Mouse (Mus musculus): ENCODE results near the gene Opcml.

Gene Opcml

DNA sequence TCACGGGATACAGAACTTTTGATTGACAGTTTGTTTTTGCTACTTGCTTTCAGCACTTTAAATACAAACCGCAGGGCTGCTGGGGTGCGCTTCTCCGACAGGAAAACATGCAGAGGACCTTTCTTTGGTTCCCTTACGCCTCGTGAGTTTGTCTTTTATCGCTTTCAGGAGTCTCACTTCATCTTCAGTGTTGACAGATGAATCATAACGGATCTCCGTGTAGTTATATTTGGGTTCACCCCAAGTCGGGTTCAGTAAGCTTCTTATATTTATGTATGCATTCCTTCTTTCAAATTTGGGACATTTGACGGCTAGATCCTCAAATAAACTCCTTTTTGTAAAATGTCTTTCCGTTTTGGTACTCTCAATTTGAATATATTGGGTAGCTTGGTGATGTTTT lies 632.8 kb downstream of the Opcml start:
- peak; percentile 68 for ATAC-seq (ENCODE audit: low TSS enrichment)

DNA sequence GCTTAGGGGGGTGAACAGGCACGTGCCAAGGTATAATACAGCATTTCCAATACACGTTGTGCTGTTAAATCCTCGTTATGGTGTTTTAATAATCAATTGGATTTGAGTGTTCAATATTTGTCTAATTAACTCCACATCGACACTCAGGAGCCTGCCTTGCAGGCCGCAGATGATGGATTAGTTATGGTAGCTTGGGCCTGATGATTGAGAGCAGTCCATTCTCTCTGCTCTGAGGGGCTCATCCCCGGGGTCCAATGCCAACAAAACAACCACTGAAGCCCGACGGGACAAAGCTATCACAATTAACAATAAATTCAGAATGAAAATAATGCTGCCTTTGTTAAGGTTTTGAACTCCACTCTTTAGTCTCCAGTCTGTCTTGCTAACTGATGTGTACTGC lies 641.6 kb downstream of the Opcml start:
- ATAC-seq (ENCODE audit: low TSS enrichment), result no peak

GRCm38 (mm10) chr9:28438752-28439151 lies 648.2 kb downstream of the Opcml start:
- no peak for ATAC-seq (ENCODE audit: low TSS enrichment)

DNA sequence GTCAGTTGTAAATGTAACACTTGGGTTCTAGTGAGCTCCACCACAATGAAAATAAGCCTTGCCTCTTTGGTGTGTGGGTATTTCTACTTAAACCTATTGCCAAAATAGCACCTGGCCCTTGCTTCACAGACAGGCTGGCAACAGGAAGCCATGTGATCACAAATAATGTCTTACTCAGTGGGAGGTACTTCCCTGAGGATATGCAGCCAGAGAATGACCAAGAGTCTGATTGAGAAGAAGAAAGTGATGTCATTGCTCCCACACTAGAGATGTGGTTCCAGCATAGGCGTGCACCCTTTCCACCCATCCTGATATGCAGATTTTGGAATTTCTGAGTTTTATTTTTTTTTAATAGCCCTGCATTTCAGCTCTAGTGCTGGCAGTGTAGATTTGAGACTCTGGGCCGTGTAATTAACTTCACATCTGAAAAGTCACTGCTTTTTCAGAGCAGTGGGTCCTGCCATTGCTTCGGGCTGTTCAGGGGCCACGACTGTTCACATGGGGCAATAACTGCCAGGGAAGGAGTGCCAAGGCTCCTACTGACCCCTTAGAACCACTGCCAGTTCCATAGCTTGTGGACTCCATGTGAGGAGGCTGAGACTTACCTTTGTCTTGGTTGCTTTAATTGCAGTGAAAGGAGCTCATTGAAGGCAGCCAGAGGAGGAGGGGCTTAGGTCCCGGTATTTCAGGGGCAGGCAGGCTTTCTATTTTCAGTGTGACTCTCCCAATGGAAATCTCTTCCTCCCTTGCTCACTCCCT lies 649.0 kb downstream of the Opcml start:
- ATAC-seq (ENCODE audit: low TSS enrichment), result peak; percentile 51

DNA sequence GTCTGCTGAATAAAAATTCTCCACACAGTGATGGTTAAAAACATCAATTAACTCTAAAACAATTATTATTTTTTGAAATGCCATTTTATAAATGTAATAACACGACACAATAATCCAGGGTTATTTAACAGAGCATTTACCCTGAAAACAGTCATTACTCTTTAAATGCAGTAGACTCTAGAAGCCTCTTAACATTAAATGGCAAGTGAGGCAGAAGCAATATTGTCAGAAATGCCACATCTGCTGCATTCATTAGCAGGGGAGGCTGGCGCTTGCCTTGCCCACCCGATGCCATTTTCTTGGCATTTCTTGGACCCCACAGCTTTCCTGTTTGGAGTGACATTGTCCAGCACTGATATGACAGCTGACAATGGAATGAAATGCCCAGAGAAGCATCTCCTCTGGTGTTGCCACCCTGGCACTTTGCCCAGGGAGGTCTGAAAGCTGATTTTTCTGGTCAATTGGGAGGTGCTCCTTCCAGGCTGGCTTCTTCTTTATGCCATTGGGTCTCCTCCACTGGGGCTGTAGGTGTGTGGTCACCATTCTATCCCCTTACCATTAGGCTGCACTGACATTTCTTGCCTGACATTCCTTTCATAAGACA lies 649.7 kb downstream of the Opcml start:
- no peak for ATAC-seq (ENCODE audit: low TSS enrichment)

DNA sequence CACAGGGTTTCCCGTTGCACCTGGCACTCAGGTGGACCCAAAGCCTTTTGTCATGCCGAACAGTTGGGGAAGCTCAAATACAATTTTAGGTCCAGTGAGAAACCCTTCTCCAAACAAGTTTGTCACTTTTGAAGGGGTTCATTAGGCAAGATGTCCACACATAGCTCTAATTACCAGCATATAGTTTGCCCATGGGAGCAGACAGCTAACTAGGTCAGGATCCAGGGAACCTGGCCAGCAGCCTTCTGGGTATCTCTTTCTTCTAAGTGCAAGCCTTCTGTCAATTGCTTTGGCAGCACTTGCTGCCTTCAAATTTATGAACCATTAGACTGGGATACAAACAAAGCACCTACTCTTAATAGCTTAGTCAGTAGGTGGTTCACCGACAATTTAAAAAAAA lies 653.9 kb downstream of the Opcml start:
- ATAC-seq (ENCODE audit: low TSS enrichment), result no peak

DNA sequence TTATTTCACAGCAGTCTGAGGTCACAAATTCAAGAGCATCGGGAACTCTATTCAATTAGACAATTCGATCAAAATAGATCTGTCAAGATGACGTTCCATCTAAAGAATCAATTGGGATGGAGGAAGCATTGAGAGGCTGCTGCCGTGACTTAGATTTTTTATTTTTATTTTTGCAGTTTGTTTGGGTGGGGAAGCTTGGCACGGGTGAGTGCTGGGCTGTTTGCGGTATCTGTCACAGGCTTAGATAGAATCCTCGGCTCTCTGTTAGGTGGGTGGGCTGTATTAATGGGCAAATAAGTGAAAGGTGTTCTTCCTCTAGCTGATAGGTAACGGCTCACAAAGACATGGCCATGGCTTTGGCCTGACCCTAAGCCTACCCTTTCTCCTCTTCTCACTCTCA lies 654.4 kb downstream of the Opcml start:
- no peak for ATAC-seq (ENCODE audit: low TSS enrichment)

- ATAC-seq (ENCODE audit: low TSS enrichment), result no peak
Measured at GRCm38 (mm10) chr9:28445863-28446262, 655.3 kb downstream of the Opcml start.

DNA sequence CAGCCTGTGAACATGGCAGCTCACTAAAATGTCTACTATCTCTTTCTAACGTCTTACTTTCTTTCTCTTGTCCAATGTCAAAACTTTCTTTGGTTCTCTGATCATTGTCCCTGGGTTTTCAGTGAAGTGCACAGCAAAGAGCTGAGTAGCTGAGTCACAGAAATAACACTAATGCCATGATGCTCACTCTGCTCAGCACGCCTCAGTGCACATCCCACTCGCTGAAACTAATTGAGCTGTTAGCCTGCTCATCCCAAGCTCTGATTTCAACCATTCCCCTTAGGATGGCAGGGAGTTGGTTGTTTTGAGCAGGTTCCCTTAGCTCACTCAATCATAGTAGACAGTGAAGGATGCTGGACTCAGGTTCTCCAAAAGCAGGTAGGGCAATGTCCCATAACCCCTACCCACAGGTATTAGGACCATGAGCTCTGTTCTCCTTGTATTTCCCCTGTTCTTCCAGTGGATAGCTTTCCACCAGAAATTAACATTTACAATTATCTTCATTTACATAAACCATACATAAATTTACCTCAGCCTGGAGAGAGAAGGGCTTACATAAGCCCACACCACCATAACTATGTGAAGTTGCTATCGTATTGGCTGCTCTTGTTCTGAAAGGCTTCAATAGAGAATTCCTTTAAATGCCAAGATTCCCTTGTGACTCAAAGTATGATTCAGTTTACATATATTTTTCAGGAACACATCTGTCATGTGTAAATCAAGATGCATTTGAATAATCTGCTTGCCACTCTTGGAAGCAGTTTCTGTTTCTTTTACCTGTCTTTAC lies 655.9 kb downstream of the Opcml start:
- ATAC-seq (ENCODE audit: low TSS enrichment), result peak; percentile 75

- peak; percentile 85 for ATAC-seq (ENCODE audit: low TSS enrichment)
Measured at GRCm38 (mm10) chr9:28452509-28452908, 661.9 kb downstream of the Opcml start.

GRCm38 (mm10) chr9:28453062-28453461 lies 662.5 kb downstream of the Opcml start:
- no peak for ATAC-seq (ENCODE audit: low TSS enrichment)

DNA sequence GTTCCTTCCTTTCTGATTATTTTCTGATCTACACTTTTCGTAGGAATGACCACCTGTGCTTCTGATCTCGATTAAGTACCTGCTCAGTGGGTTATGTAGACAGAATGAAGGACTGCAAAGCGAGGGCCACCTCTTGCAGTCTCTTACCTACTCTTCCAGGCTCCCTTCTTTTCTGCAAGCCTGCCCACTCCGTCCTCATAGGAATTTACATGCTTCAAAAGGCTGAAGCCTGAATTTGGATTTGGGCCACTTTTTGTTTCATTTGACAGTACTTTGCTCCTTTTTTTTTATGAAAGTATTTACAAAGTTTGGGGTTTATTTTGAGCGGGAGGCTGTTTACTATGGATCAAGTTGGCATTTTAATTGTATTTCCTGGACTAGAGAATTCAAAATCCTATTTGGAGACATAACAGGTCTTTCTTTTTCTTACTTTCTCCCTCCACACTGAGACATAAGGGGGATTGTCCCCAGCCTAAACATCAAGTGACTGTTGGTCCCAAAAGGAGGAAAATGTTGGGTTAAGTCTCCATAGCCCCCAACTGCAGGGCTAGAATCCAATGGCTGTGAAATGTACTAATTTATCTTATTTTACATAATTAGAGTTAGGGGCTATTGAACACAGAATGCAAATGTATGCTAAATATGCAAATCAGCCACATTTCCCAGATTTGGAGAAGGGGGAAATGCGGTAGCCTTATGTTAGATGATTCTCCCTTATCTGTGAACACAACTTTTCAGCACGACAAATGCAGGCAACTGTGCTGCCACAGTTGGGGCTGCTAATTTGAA lies 667.6 kb downstream of the Opcml start:
- no peak for ATAC-seq (ENCODE audit: low TSS enrichment)

- no peak for ATAC-seq (ENCODE audit: low TSS enrichment)
Measured at GRCm38 (mm10) chr9:28463622-28464021, 673.0 kb downstream of the Opcml start.

GRCm38 (mm10) chr9:28469419-28469818 lies 678.8 kb downstream of the Opcml start:
- peak; percentile 57; the same call in 1 of the 2 replicates for ATAC-seq (ENCODE audit: low TSS enrichment)

DNA sequence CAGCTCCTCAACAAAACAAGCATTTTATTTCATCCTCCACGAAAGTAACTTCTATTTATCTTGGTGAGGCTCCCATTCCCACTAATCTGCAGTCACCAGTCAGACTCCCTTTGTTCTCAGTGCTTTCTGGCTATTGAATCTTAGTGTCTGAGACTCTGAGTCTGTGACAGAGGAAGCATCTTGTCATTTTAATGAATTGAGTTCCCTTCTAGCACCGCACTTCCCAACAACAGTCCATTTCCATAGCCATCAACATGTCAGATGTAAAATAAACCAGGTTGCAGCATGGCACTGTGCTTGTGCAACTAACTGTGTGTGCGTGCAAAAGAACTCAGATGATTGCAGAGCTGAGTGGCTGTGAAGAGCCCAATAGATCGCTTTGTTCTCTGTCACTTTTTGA lies 680.9 kb downstream of the Opcml start:
- no peak for ATAC-seq (ENCODE audit: low TSS enrichment)

GRCm38 (mm10) chr9:28474586-28474985 lies 684.0 kb downstream of the Opcml start:
- ATAC-seq (ENCODE audit: low TSS enrichment), result peak; percentile 50

DNA sequence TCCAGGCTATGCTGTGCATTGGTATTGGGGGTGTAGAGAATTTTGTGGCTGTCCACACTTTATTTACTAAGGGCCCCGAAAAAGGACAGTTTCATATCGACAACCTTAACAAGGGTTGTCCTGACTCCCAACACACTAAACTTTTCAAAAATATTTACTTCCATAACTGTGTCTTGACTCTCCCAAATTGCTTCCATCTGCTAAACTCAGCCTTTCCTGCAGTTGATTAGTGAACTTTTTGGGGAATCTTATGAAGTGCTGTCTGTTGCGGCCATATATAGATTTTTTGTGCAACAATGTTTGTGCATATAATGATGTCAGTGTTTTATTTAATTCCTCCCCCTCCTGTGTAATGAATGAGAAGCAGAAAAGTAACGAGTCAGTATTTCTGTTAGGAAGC lies 690.7 kb downstream of the Opcml start:
- no peak for ATAC-seq (ENCODE audit: low TSS enrichment)

DNA sequence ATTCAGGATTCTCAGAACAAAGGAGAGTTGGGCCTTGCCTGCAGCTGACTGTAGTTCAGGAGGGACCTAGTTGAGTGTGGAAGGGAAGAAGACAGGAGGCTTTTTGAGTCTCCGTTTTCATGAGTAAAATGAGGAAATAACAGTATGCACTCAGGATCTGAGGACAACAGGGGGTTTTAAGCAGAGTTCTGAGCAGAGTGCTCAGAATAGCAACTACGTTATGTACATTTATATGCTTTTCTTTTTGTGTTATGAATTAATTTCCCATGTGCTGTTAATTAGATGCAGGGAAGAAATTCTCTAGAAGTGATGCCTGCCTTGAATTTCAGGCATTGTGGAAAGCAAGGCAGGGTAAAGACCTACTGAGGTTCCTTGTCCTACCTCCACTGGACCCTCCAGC lies 697.9 kb downstream of the Opcml start:
- peak; percentile 73 for ATAC-seq (ENCODE audit: low TSS enrichment)

- ATAC-seq (ENCODE audit: low TSS enrichment), result no peak
Measured at GRCm38 (mm10) chr9:28489828-28490227, 699.3 kb downstream of the Opcml start.

- ATAC-seq (ENCODE audit: low TSS enrichment), result no peak
Measured at GRCm38 (mm10) chr9:28490410-28490809, 699.8 kb downstream of the Opcml start.

- ATAC-seq (ENCODE audit: low TSS enrichment), result peak; percentile 76
Measured at GRCm38 (mm10) chr9:28499841-28500794, 709.5 kb downstream of the Opcml start.

Measured in frontal cortex, adult (tissue).